Mouse (Mus musculus) forebrain, embryonic 14.5 days (tissue): Measurements from ENCODE around the gene Uqcc3. TPM values are rescaled to one million over a fixed set of nuclear protein-coding genes. Genes with fewer than 3 reads are reported as not detected.

Experiments used
- ATAC-seq: fragments of 200-750 bp; cut with Nextera tagmentation; 2 replicates; pipeline ENCODE4 v1.8.0; 2017; ENCODE audit warnings: mild to moderate bottlenecking, moderate library complexity
- DNase-seq: peaks from one replicate; pipeline ENCODE4 v3.0.0-alpha.2; 2015; ENCODE audit warnings: low spot score
- H3K27ac ChIP-seq: fragments of 300-500 bp; sonication (generic); 2 replicates; pipeline ENCODE4 v1.5.1; 2014; ENCODE audit warnings: low read depth, mild to moderate bottlenecking, control low read depth, low read length, moderate library complexity
- H3K27me3 ChIP-seq: fragments of 300-500 bp; sonication (generic); replicated peaks from 2 replicates; pipeline ENCODE4 v1.6.1; 2014; ENCODE audit warnings: low read length, control low read depth, mixed read lengths; ENCODE audit not compliant: control insufficient read depth, insufficient read depth
- H3K36me3 ChIP-seq: fragments of 300-500 bp; sonication (generic); 2 replicates; pipeline ENCODE4 v1.6.1; 2014; ENCODE audit warnings: low read length, control low read depth; ENCODE audit not compliant: control insufficient read depth, insufficient read depth
- H3K4me1 ChIP-seq: fragments of 300-500 bp; sonication (generic); 2 replicates; pipeline ENCODE4 v1.6.1; 2014; ENCODE audit warnings: antibody characterized with exemption, low read length, control low read depth; ENCODE audit not compliant: control insufficient read depth, insufficient read depth
- H3K4me2 ChIP-seq: fragments of 300-500 bp; sonication (generic); 2 replicates; pipeline ENCODE4 v1.6.1; 2014; ENCODE audit warnings: mild to moderate bottlenecking, control low read depth, low read length
- H3K4me3 ChIP-seq: fragments of 300-500 bp; sonication (generic); 2 replicates; pipeline ENCODE4 v1.5.1; 2014; ENCODE audit warnings: low read depth, low read length, control low read depth
- H3K9ac ChIP-seq: fragments of 300-500 bp; sonication (generic); 2 replicates; pipeline ENCODE4 v1.6.1; 2014; ENCODE audit warnings: mild to moderate bottlenecking, low read length, control low read depth, moderate library complexity
- H3K9me3 ChIP-seq: fragments of 300-500 bp; sonication (generic); replicated peaks from 2 replicates; pipeline ENCODE4 v1.6.1; 2016; ENCODE audit warnings: low read length, control low read depth, mixed read lengths; ENCODE audit not compliant: control insufficient read depth
- WGBS: fragments of 180-500 bp; shearing (Covaris S2); extraction: QIAGEN DNeasy Blood & Tissue Kit; methylation state at CpG from one replicate; pipeline ENCODE4 v1.1.7; 2014; 5-methylcytosine and 5-hydroxymethylcytosine counted together
- polyA plus RNA-seq: library from polyadenylated mRNA; unstranded; fragments of >200 nt; fragmentation: Nextera tagmentation; extraction: Ambion mirVana; gene quantifications from 2 replicates; pipeline ENCODE4 v1.2.1, GENCODE M21; 2014

Gene Uqcc3
- polyA plus RNA-seq, 1 experiment from 2014 or later: 66.4 TPM

- DNase-seq (peak; percentile 93), ATAC-seq (peak; percentile 98)
- Histone ChIP-seq H3K27me3 (no peaks in the 10 kb centered on the region), H3K4me3 (peak within 1 kb of the TSS; percentile 84), H3K9me3 (no peaks in the 10 kb centered on the region), H3K36me3 (peaks cover 31% of the 10 kb centered on the region), H3K4me2 (peak within 1 kb of the TSS; percentile 69), H3K4me1 (peaks cover 9% of the 10 kb centered on the region; the same call in 1 of the 2 replicates), H3K27ac (peak within 1 kb of the TSS; percentile 77), H3K9ac (peak within 1 kb of the TSS; percentile 88)
- WGBS: 2% methylated on average over 46 of the region's 50 CpGs
Observed at GRCm38 (mm10) chr19:8920073-8920736, 39.5 kb upstream of the Uqcc3 start, which contains the start of gene B3gat3. Gene B3gat3, plus strand, starts transcription at chr19:8920374.

DNA sequence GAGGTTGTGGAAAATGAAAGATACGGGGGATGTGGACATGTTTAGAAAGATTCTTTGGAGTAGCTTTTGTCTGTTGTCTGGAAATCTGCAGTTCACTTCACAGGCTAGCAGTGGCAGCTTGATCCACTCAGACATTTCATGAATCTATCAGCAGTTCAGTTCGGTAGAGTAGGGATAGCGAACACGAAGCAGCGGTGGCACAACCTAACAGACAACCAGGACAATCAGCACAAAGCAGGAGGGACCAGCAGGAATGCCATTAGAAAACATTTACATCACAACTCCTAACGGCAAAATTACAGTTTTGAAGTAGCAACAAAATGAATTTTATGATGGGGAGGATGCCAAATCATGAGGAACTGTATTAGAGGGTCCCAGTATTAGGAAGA lies 39.0 kb upstream of the Uqcc3 start:
- ATAC-seq: no peak
- Histone ChIP-seq H3K36me3 (peaks cover 35% of the 10 kb centered on the region), H3K4me1 (peaks cover 9% of the 10 kb centered on the region; the same call in 1 of the 2 replicates), H3K9ac (peak overlapping the region; percentile 88; the same call in 1 of the 2 replicates), H3K9me3 (no peaks in the 10 kb centered on the region), H3K4me3 (peak overlapping the region; percentile 84), H3K27ac (0 out of 2 replicates have a peak overlapping the region, but pooled peaks have one; percentile 77), H3K4me2 (peak overlapping the region; percentile 69), H3K27me3 (no peaks in the 10 kb centered on the region)
- WGBS: 76% methylated on average over 6 of the region's 6 CpGs
- no peak for DNase-seq

- no peak overlapping the region for H3K4me3 ChIP-seq
- no peaks in the 10 kb centered on the region for H3K9me3 ChIP-seq
- peaks cover 9% of the 10 kb centered on the region; the same call in 1 of the 2 replicates for H3K4me1 ChIP-seq
- H3K27ac ChIP-seq: no peak overlapping the region
- no peaks in the 10 kb centered on the region for H3K27me3 ChIP-seq
- no peak for ATAC-seq
- DNase-seq: no peak
- WGBS: 94% methylated on average over 3 of the region's 3 CpGs
- H3K36me3 ChIP-seq: peaks cover 42% of the 10 kb centered on the region
- H3K4me2 ChIP-seq: no peak overlapping the region
- no peak overlapping the region for H3K9ac ChIP-seq
Observed at GRCm38 (mm10) chr19:8919000-8919399, 38.3 kb upstream of the Uqcc3 start.

DNA sequence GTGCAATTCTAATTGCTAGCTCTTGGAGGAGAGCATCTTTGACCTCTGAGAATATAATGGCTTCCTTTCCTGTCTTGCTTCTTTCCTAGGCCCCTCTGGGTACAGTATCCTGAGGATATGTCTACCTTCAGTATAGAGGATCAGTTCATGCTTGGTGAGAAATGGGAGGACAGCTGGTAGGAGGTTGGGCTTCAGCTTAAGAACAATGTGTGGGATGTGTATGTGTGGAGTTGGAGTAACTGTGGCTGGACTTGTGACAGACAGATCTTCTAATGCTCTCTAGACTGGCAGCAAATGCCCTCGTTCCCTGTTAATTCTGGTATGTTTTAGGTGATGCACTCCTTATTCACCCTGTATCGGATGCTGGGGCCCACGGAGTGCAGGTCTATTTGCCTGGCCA lies 33.5 kb upstream of the Uqcc3 start:
- no peaks in the 10 kb centered on the region for H3K4me1 ChIP-seq
- no peaks in the 10 kb centered on the region for H3K9me3 ChIP-seq
- H3K27ac ChIP-seq: no peak overlapping the region
- no peak overlapping the region for H3K4me3 ChIP-seq
- no peak for ATAC-seq
- no peak overlapping the region for H3K4me2 ChIP-seq
- peaks cover 78% of the 10 kb centered on the region for H3K36me3 ChIP-seq
- DNase-seq: no peak
- 99% methylated on average over 3 of the region's 3 CpGs for WGBS
- H3K9ac ChIP-seq: no peak overlapping the region
- no peaks in the 10 kb centered on the region for H3K27me3 ChIP-seq

DNA sequence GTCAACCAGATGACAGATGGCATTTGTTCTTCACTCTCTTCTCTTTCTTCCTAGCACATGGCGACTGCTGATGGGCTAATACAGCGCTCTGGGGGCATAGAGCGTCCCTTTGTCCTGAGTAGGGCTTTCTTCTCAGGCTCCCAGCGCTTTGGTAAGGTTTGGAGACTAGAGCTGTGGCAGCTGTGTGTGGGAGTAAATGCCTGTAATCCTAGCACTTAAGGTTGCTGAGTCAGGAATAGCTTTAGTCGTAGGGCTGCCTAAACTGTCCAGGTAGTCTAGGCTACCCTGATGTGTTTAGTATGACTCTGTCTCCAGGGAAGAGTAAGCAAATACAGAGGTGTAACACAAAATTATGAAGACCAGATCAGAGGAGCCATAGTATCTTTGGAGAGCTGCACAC lies 31.1 kb upstream of the Uqcc3 start:
- H3K36me3 ChIP-seq: peaks cover 100% of the 10 kb centered on the region
- H3K4me3 ChIP-seq: no peak overlapping the region
- H3K4me2 ChIP-seq: no peak overlapping the region
- no peaks in the 10 kb centered on the region for H3K9me3 ChIP-seq
- 94% methylated on average over 5 of the region's 5 CpGs for WGBS
- ATAC-seq (no peak), DNase-seq (no peak)
- H3K4me1 ChIP-seq: no peaks in the 10 kb centered on the region
- no peak overlapping the region for H3K27ac ChIP-seq
- H3K27me3 ChIP-seq: no peaks in the 10 kb centered on the region
- no peak overlapping the region for H3K9ac ChIP-seq

- no peak for ATAC-seq
- peaks cover 96% of the 10 kb centered on the region for H3K36me3 ChIP-seq
- H3K27me3 ChIP-seq: no peaks in the 10 kb centered on the region
- H3K4me3 ChIP-seq: no peak overlapping the region
- H3K9ac ChIP-seq: no peak overlapping the region
- H3K4me2 ChIP-seq: no peak overlapping the region
- DNase-seq: no peak
- H3K27ac ChIP-seq: no peak overlapping the region
- H3K9me3 ChIP-seq: no peaks in the 10 kb centered on the region
- H3K4me1 ChIP-seq: no peaks in the 10 kb centered on the region
- WGBS: 94% methylated on average over 6 of the region's 6 CpGs
Observed at GRCm38 (mm10) chr19:8908531-8908930, 27.8 kb upstream of the Uqcc3 start.

DNA sequence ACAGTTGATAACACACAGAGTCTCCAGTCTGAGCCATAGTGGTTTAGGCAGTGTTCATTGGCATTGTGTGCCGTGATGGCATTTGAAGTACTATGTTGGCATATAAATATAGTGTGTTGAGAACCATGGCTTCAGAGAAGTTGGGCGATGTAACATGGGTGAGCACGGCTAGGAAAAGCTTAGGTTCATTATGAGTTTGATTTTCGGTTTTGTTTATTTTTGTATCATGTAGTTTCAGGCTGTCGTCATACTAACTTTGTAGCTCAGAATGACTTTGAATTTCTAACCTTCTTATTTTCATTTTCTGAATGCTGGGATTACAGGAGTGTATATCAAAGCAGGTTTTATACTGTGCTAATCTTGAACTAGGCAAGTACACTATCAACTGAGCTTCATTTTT lies 22.7 kb upstream of the Uqcc3 start:
- H3K27ac ChIP-seq: no peak overlapping the region
- H3K9ac ChIP-seq: no peak overlapping the region
- peaks cover 10% of the 10 kb centered on the region for H3K4me1 ChIP-seq
- no peak for ATAC-seq
- H3K4me3 ChIP-seq: no peak overlapping the region
- WGBS: 96% methylated on average over 5 of the region's 5 CpGs
- no peak overlapping the region for H3K4me2 ChIP-seq
- H3K27me3 ChIP-seq: no peaks in the 10 kb centered on the region
- H3K9me3 ChIP-seq: no peaks in the 10 kb centered on the region
- peaks cover 60% of the 10 kb centered on the region for H3K36me3 ChIP-seq
- no peak for DNase-seq

DNA sequence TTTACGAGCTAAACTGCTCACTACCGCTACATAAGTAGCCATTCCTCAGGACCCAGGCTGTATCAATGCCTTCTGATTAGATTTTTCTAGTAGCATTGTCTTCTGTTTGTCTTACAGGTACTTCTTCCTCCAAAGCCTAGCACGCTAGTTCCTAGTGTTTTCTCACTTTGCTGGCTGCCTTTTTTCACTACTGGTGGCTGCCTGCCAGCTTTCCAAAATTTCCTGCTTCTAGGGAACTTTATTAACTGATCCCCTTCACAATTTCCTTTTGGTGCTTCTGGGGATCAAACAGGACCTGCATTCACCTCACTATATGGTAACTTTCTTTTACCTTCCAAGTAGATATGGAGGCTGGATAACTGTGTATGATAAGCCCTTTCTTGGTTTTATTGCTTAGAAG lies 18.4 kb upstream of the Uqcc3 start:
- no peaks in the 10 kb centered on the region for H3K27me3 ChIP-seq
- peaks cover 42% of the 10 kb centered on the region for H3K36me3 ChIP-seq
- H3K4me1 ChIP-seq: peaks cover 18% of the 10 kb centered on the region
- H3K4me3 ChIP-seq: peak overlapping the region; percentile 88
- H3K4me2 ChIP-seq: peak overlapping the region; percentile 94
- 64% methylated on average over 3 of the region's 3 CpGs for WGBS
- no peak overlapping the region for H3K27ac ChIP-seq
- ATAC-seq (no peak), DNase-seq (no peak)
- peak overlapping the region; percentile 80 for H3K9ac ChIP-seq
- H3K9me3 ChIP-seq: no peaks in the 10 kb centered on the region

- WGBS: 18% methylated on average over 13 of the region's 13 CpGs
- Histone ChIP-seq H3K4me2 (peak overlapping the region; percentile 94), H3K9ac (peak overlapping the region; percentile 80), H3K27me3 (no peaks in the 10 kb centered on the region), H3K4me1 (peaks cover 22% of the 10 kb centered on the region), H3K36me3 (peaks cover 38% of the 10 kb centered on the region), H3K27ac (peak overlapping the region; percentile 74; the same call in 1 of the 2 replicates), H3K9me3 (no peaks in the 10 kb centered on the region), H3K4me3 (peak overlapping the region; percentile 88)
- no peak for ATAC-seq
- no peak for DNase-seq
Observed at GRCm38 (mm10) chr19:8898576-8898975, 17.9 kb upstream of the Uqcc3 start.
